Mouse (Mus musculus): ENCODE data around the gene Rftn1.

DNA sequence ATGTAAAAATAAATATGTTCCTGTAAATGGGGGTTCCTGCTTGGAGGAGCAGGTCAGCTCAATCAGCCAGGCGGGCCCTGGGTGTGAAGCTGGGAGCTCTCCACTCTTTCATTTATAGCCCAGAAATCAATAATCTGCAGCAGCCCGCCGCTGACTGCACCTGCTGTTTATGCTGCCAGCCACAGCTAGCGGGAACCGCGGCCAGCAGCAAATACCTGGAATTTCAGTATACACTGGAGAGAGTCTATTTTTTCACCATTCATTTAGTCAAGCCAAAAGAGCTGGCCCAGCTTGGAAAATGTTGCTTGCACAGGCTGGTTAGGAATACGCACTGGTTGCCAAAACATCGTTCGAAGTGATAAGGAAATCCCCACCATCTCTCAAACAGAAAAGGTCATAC lies 142.3 kb downstream of the Rftn1 start:
- TF ChIP-seq CTCF (IDR thresholded peaks at IDR 0.05; ENCODE audit: extremely low read depth, insufficient read length, insufficient replicate concordance, low read depth, low read length) (no peak), POLR2A (IDR thresholded peaks at IDR 0.05; ENCODE audit: low read depth, low read length) (no peak)
